Mouse (Mus musculus) mature B cell (primary cell): ENCODE results near the gene Spats2.

ENCODE experiments used
- in situ Hi-C: fragments of 300-500 bp; cut with MboI; formaldehyde crosslinking; loops from 2 replicates; pipeline ENCODE4 v1.14.3; 2019

The Spats2 gene

DNA sequence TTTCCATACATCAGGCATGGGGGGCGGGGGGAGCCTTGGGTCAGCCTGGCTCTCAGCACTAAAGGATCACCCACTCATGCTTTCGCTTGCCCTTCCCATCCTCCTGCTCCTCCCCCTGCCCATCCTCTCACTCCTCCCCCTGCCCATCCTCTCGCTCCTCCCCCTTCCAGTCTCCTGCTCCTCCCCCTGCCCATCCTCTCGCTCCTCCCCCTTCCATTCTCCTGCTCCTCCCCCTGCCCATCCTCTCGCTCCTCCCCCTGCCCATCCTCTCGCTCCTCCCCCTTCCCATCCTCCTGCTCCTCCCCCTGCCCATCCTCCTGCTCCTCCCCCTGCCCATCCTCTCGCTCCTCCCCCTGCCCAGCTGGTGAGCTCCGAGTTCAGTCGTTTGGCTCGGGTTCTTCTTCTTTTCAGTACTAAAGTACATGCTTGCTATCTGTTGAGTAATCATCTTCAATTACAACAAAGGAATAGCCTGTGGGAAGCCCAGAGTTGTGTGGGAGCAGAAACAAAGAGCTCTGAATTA is 134.1 kb downstream of the Spats2 start:
- in situ Hi-C loops: no loop called here

DNA sequence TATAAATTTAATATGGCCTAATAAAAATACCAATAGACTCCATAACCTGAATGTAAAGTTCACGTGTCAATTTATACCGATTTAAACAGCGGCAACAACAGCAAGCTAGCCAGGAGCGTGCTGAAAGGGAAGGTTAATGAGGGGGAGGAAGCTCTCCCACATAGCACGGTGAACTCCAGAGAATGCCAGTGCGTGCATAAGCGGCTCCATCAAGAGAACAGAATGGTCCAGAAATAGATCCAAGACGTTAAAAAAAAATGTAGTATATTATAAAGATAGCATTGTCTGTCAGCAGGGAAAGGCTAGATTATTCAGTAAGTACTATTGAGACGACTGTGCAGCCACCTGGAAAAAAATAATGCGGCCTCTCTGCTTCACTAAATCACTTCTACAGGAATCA is 137.0 kb downstream of the Spats2 start:
- in situ Hi-C loops: no loop called here
